Mouse (Mus musculus) liver, embryonic 16.5 days (tissue): Measurements from ENCODE around the gene Arhgef25. TPM values are rescaled to one million over a fixed set of nuclear protein-coding genes. Genes with fewer than 3 reads are reported as not detected.
A peak's percentile ranks its signal among the peaks of the same experiment; 100 is the strongest.

Experiments used
- ATAC-seq: fragments of 200-750 bp; cut with Nextera tagmentation; 2 replicates; pipeline ENCODE4 v1.8.0; 2017; ENCODE audit warnings: low read depth, mild to moderate bottlenecking, moderate number of reproducible peaks, moderate library complexity
- H3K27ac ChIP-seq: fragments of 300-500 bp; sonication (generic); 2 replicates; pipeline ENCODE4 v1.5.1; 2014; ENCODE audit warnings: mild to moderate bottlenecking, low read length
- H3K27me3 ChIP-seq: fragments of 300-500 bp; sonication (generic); 2 replicates; pipeline ENCODE4 v1.6.1; 2014; ENCODE audit warnings: low read depth, low read length, mixed read lengths; ENCODE audit not compliant: control insufficient read depth, insufficient read depth
- H3K36me3 ChIP-seq: fragments of 300-500 bp; sonication (generic); 2 replicates; pipeline ENCODE4 v1.6.1; 2014; ENCODE audit warnings: mild to moderate bottlenecking; ENCODE audit not compliant: control insufficient read depth, insufficient read depth
- H3K4me1 ChIP-seq: fragments of 300-500 bp; sonication (generic); 2 replicates; pipeline ENCODE4 v1.6.1; 2014; ENCODE audit warnings: low read depth, low read length, mixed read lengths; ENCODE audit not compliant: control insufficient read depth
- H3K4me2 ChIP-seq: fragments of 300-500 bp; sonication (generic); 2 replicates; pipeline ENCODE4 v1.6.1; 2014; ENCODE audit warnings: low read depth, low read length, mixed read lengths
- H3K4me3 ChIP-seq: fragments of 300-500 bp; sonication (generic); 2 replicates; pipeline ENCODE4 v1.5.1; 2014; ENCODE audit warnings: low read depth, mild to moderate bottlenecking, low read length
- H3K9ac ChIP-seq: fragments of 300-500 bp; sonication (generic); 2 replicates; pipeline ENCODE4 v1.6.1; 2014; ENCODE audit warnings: low read depth, low read length
- H3K9me3 ChIP-seq: fragments of 300-500 bp; sonication (generic); replicated peaks from 2 replicates; pipeline ENCODE4 v1.6.1; 2016; ENCODE audit warnings: low read length; ENCODE audit not compliant: control insufficient read depth
- WGBS: fragments of 180-500 bp; shearing (Covaris S2); extraction: QIAGEN DNeasy Blood & Tissue Kit; methylation state at CpG from one replicate; pipeline ENCODE4 v1.1.7; 2014; ENCODE audit not compliant: insufficient replicate concordance; 5-methylcytosine and 5-hydroxymethylcytosine counted together
- polyA plus RNA-seq: library from polyadenylated mRNA; unstranded; fragments of >200 nt; fragmentation: Nextera tagmentation; extraction: Ambion mirVana; gene quantifications from 2 replicates; pipeline ENCODE4 v1.2.1, GENCODE M21; 2015

Arhgef25 gene
- polyA plus RNA-seq, 1 experiment from 2014 or later, result 5.7 TPM

DNA sequence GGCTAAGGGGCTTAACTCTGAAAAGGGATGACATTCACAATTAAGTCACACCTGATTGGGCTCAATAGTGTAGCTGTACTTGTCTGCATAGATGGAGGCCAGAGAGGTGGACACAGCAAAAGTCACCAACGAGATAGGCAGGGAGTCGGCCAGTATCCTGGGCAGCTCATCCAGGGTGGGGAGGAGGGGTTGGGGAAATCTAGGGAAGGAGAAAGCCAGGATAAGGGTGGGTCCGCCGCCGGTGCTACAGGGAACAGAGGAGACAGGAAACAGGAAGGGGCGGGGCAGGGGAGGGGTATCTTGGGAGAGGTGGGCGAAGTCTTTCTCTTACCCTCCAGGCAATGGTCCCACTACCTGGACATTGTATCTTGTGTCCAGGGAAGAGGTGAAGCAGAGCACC, 13.1 kb downstream of the Arhgef25 start:
- Histone ChIP-seq H3K4me2 (peak overlapping the region; percentile 54; the same call in 1 of the 2 replicates), H3K27me3 (peaks cover 57% of the 10 kb centered on the region), H3K9ac (no peak overlapping the region), H3K9me3 (no peaks in the 10 kb centered on the region), H3K4me1 (peaks cover 21% of the 10 kb centered on the region), H3K4me3 (0 out of 2 replicates have a peak overlapping the region, but pooled peaks have one; percentile 18), H3K36me3 (peaks cover 2% of the 10 kb centered on the region; the same call in 1 of the 2 replicates), H3K27ac (no peak overlapping the region)
- WGBS, result 6% methylated on average over 7 of the region's 7 CpGs
- no peak for ATAC-seq

DNA sequence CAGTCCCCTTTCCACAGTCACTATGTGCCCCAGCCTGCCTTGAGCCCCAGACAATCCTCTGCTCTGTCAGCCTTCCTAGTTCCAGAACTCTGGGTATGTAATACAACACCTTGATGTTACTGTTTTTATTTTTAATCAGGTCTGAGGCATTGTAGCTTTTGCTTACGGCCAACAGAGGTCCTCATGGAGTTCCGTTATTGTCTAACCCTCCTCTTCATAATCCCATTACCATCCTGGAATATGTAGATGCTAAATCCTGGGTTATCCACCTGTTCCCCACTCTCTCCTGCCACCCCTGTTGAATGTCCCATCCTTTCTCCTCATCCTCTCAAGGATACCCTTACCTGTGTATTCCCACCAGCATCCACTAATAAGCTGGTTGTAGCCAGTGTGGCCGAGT, 13.7 kb downstream of the Arhgef25 start:
- Histone ChIP-seq H3K36me3 (peaks cover 4% of the 10 kb centered on the region; the same call in 1 of the 2 replicates), H3K27ac (no peak overlapping the region), H3K27me3 (peaks cover 54% of the 10 kb centered on the region), H3K4me1 (peaks cover 21% of the 10 kb centered on the region), H3K4me2 (no peak overlapping the region), H3K4me3 (no peak overlapping the region), H3K9ac (no peak overlapping the region), H3K9me3 (no peaks in the 10 kb centered on the region)
- 30% methylated on average over 3 of the region's 3 CpGs for WGBS
- ATAC-seq, result no peak

DNA sequence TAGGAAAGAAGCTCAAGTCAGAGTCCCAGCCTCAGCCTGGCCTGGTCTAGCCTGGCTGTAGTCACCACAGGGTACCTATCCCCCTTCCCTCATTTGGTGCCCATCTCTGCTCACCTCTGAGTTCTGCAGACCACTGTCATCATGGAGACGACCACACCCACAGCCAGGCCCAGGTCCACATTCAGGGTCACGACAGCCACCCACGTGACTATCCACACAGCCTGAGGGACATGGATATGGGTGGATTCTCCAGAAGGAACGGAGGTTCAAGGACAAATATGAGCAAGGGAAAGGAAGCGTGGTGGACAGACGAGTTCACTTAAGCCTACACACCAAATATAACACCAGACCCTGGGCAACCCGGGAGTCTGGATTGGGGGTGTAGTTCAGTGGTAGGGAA, 15.7 kb downstream of the Arhgef25 start:
- Histone ChIP-seq H3K4me1 (peaks cover 38% of the 10 kb centered on the region), H3K27me3 (peaks cover 43% of the 10 kb centered on the region), H3K27ac (no peak overlapping the region), H3K36me3 (peaks cover 4% of the 10 kb centered on the region; the same call in 1 of the 2 replicates), H3K4me3 (no peak overlapping the region), H3K4me2 (no peak overlapping the region), H3K9me3 (no peaks in the 10 kb centered on the region), H3K9ac (no peak overlapping the region)
- WGBS, result 64% methylated on average over 7 of the region's 7 CpGs
- no peak for ATAC-seq

DNA sequence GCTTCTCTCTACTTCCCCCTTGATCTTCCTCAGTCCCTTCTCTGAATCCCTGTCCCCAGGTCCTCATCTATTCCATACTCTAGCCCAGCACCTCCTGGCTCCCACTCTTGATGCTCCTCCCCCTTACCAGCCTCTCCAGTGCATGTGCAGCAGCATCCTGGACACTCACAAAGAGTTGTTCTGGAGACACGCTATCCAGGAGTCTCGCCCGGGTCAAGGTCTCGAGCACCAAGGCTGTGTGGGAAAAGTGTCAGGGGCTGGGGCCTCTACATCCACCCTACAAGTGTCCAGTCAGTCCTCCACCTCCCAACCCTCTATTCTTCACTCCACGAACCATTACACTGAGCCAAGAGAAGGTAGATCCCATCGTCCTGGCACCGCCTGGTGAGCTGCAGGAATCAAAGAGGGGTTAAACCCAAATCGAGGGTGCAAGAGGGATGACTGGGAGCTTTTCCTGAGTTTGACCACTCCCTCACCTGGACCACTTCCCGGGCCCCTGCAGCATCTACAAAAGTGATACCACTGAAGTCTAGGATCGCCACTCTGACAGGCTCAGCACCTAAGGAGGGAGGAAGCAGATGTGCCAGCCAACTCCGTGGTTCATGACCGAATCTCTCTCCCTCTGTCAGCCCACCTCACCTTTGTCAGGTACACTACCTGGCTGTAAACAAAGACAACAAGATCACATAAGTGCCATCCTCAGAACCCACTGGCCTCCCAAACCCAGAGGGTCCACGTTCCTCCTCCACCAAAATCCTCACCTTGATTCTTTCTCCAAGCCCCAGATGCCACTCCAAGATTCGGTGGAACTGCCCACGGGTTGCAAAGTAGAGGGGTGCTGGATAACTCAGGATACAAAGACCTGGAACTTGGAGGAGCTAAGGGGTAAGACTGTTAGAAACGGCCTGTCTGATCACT, 16.5 kb downstream of the Arhgef25 start:
- Histone ChIP-seq H3K9me3 (no peaks in the 10 kb centered on the region), H3K27me3 (peaks cover 35% of the 10 kb centered on the region), H3K27ac (no peak overlapping the region), H3K4me2 (no peak overlapping the region), H3K4me3 (no peak overlapping the region), H3K4me1 (peaks cover 34% of the 10 kb centered on the region), H3K9ac (no peak overlapping the region), H3K36me3 (peaks cover 4% of the 10 kb centered on the region; the same call in 1 of the 2 replicates)
- 62% methylated on average over 16 of the region's 16 CpGs for WGBS
- ATAC-seq, result no peak

DNA sequence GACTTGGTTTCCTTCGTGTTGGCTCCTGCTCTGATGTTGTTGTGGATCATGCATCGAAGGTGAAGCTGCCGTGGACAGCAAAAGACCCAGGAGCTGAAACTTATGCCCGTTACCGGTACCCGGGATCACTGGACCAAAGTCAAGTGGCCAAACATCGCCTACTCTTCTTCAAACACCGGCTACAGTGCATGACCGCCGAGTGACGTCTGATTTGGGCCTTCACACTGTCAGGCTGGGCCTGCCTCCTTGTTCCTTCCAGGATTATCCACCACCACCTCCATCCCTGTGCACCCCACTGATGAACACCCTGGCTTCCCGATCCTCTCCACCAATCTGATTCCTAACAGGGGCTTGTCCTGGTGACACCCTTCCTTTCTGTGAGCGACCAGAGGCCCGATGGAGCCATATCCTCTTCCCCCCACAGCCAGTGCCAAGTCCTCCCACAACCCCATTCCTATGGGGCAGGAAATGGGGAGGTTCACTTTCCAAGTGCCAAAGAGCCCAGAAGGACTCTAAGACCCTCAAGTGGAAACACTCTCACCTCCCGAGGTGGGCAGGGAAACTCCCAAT, 18.2 kb downstream of the Arhgef25 start:
- Histone ChIP-seq H3K4me3 (no peak overlapping the region), H3K4me1 (peaks cover 25% of the 10 kb centered on the region), H3K36me3 (peaks cover 4% of the 10 kb centered on the region; the same call in 1 of the 2 replicates), H3K9me3 (no peaks in the 10 kb centered on the region), H3K4me2 (no peak overlapping the region), H3K9ac (no peak overlapping the region), H3K27me3 (peaks cover 22% of the 10 kb centered on the region), H3K27ac (no peak overlapping the region)
- no peak for ATAC-seq
- WGBS, result 77% methylated on average over 15 of the region's 15 CpGs

DNA sequence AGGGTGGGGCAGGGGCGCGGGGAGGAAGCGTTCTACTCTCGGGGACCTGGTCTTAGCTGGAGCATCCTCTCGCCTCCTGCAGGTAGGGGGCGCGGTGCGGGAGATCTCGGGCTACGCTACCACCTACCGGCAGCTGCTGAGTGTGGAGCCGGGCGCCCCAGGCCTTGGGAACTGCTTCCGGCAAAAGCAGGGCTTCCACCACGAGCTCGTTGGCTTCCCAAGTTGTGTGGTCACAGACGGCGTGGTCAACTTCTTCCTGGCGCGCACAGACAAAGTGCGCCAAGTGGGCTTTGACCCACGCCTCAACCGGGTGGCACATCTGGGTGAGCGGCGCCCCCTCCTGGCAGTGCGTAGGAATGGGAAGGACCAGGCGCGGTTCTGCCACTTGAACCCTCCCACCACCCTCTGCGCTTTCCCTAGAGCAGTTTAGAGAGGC, 19.0 kb downstream of the Arhgef25 start:
- H3K4me3 ChIP-seq, result peak overlapping the region; percentile 51
- H3K36me3 ChIP-seq, result peaks cover 4% of the 10 kb centered on the region; the same call in 1 of the 2 replicates
- 2% methylated on average over 27 of the region's 29 CpGs for WGBS
- H3K27ac ChIP-seq, result no peak overlapping the region
- H3K9ac ChIP-seq, result peak overlapping the region; percentile 32; the same call in 1 of the 2 replicates
- no peaks in the 10 kb centered on the region for H3K9me3 ChIP-seq
- H3K27me3 ChIP-seq, result peaks cover 22% of the 10 kb centered on the region
- ATAC-seq, result peak; percentile 62
- H3K4me1 ChIP-seq, result peaks cover 32% of the 10 kb centered on the region
- peak overlapping the region; percentile 74 for H3K4me2 ChIP-seq

DNA sequence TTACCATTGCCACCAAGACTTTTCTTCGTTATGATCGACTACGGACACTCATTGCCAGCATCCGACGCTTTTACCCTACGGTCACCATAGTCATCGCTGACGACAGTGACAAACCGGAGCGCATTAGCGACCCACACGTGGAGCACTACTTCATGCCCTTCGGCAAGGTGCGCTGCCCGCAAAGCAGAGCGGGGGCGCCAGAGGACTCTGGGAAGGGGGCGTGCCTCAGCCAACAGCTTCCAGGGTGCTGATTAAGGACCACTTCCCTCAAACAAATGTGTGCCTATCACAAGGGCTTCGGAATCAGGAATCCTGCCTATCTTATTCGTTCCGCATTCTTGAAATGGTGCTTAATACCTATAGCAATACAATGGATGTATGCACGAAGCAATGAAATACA, 19.9 kb downstream of the Arhgef25 start:
- Histone ChIP-seq H3K4me3 (peak overlapping the region; percentile 51), H3K4me2 (peak overlapping the region; percentile 74), H3K27me3 (peaks cover 30% of the 10 kb centered on the region), H3K4me1 (peaks cover 39% of the 10 kb centered on the region), H3K9me3 (no peaks in the 10 kb centered on the region), H3K9ac (no peak overlapping the region), H3K27ac (no peak overlapping the region), H3K36me3 (peaks cover 4% of the 10 kb centered on the region; the same call in 1 of the 2 replicates)
- 11% methylated on average over 22 of the region's 22 CpGs for WGBS
- ATAC-seq, result no peak

DNA sequence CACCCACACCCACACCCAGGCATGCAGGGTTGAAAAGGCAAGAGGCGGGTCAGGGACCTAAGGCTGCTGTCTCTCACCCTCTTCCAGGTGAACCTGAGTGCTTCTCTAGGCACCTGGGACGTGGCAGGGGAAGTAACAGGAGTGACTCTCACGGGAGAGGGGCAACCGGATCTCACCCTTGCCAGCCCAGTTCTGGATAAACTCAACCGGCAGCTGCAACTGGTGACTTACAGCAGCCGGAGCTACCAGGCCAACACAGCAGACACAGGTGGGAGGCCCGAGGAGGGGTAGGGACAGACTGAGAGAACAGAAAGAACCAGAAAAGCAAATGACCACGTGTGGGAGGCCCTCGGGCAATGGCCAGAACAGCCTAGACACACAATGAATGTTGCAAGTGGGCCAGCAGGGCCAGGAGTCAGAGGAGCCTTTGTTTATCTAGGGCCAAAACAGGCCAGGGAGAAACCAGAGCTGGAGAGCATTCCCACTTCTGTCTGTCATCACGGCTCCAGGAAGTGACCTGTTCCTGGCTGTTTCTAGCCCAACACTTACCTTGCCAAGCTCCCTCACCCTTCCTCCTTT, 22.2 kb downstream of the Arhgef25 start:
- H3K9ac ChIP-seq, result 0 out of 2 replicates have a peak overlapping the region, but pooled peaks have one; percentile 11
- peak overlapping the region; percentile 18; the same call in 1 of the 2 replicates for H3K4me3 ChIP-seq
- 45% methylated on average over 10 of the region's 10 CpGs for WGBS

More for the DNA sequence above, 22.2 kb downstream of the Arhgef25 start:
- peaks cover 4% of the 10 kb centered on the region; the same call in 1 of the 2 replicates for H3K36me3 ChIP-seq
- ATAC-seq, result peak; percentile 37
- peak overlapping the region; percentile 98 for H3K4me2 ChIP-seq
- H3K27me3 ChIP-seq, result peaks cover 32% of the 10 kb centered on the region
- H3K4me1 ChIP-seq, result peaks cover 44% of the 10 kb centered on the region
- no peaks in the 10 kb centered on the region for H3K9me3 ChIP-seq
- H3K27ac ChIP-seq, result peak overlapping the region; percentile 70
